Mouse (Mus musculus) B cell, adult 67 days (primary cell): ENCODE measurements around the gene Gm5039. TPM values are rescaled to one million over a fixed set of nuclear protein-coding genes. Genes with fewer than 3 reads are reported as not detected.

Experiments used
- total RNA-seq, 2 experiments: library from RNA; stranded (reverse); gene quantifications; 4 replicates each; pipeline ENCODE4 v1.2.4; 2023

Gm5039 gene
- not detected for total RNA-seq

DNA sequence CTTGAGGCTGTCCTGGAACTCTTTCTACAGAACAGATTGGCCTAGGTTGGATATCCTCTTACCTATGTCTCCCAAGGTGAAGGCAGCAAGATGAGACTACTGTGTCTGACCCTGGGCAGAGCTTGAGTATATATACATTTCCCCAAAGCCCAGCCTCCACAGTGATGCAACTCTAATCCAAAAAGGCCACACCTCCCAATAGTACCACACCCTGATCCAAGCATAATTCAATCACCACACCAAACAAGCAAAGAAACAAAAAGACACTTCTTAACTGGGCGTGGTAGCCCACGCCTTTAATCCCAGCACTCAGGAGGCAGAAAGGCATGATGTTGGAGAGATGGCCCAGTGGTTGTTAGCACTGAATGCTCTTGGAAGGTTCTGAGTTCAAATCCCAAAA lies at the start of gene Gm5039:
Gene Gm5039 (minus strand): TSS at position 101 of the 400 bp plus-strand sequence.

DNA sequence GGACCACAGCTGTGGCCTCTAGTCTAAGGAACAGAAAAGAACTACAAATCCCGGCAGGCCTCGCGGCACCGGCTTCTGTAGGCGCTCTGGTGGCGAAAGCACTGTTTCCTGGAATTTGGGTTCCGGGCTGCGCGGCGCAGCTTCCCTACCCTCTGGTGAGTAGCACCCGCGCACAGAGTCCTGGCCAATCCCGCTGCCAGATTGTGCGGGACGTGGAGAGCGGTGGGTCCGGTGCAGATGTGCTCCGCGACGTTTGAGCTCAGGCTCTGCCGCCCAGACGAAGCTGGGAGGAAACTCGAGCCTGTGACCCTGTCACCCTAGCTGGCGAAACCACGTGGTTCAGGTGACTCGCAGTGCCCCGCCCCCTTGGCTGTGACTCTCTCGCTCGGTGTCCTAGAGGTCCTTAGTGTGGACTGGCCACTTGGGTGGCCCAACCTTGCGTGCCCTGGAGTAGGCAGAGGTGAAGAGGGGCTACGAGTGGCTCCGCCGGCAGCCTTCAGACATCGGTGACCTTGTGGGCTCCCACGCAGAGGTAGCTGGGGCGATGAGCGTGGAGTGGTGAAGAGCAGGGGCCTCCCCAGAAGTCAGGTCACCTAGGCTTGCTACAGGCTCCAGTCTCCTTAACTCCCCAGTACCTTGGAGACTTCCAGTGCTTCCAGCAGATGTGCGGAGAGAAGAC lies 36.8 kb upstream of the Gm5039 start, which contains the start of gene Adck1:
Gene Adck1 (plus strand): TSS at position 114 of the 679 bp plus-strand sequence.

DNA sequence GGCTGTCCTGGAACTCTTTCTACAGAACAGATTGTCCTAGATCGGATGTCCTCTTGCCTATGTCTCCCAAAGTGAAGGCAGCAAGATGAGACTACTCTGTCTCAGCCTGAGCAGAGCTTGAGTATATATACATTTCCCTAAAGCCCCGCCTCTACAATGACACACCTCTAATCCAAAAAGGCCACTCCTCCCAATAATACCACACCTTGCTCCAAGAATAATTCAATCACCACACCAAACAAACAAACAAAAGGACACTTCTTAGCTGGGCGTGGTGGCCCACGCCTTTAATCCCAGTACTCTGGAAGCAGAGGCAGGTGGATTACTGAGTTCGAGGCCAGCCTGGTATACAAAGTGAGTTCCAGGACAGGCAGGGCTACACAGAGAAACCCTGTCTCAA lies 49.4 kb downstream of the Gm5039 start, which contains the start of gene Gm5662:
Gene Gm5662 (minus strand): TSS at position 101 of the 400 bp plus-strand sequence.

Other genes with a start within 250 kb of the Gm5039 start
- gene Gm16368, start 240.3 kb downstream of the Gm5039 start, total RNA-seq = not detected
- gene Gm10436, start 141.9 kb downstream of the Gm5039 start, total RNA-seq = not detected
- gene Gm8332, start 73.9 kb downstream of the Gm5039 start, total RNA-seq = not detected
- not detected for gene Gm5662, start 49.5 kb downstream of the Gm5039 start, total RNA-seq
- 10 to 100 TPM; 16.9 to 17.3 TPM for gene Adck1, start 36.5 kb upstream of the Gm5039 start, total RNA-seq